Mouse (Mus musculus) myocyte (in vitro differentiated cells): ENCODE measurements around the gene Krt35.

Source experiments
- CEBPB ChIP-seq: IDR thresholded peaks from 2 replicates; pipeline ENCODE4 v1.6.1; 2011; ENCODE audit warnings: mild to moderate bottlenecking, moderate library complexity; ENCODE audit not compliant: poor library complexity, insufficient read depth, severe bottlenecking
- E2F4 ChIP-seq: IDR thresholded peaks from one replicate; pipeline ENCODE4 v1.6.1; 2011; ENCODE audit warnings: mild to moderate bottlenecking, control low read depth, moderate library complexity; ENCODE audit not compliant: insufficient read depth
- MAX ChIP-seq: IDR thresholded peaks from one replicate; pipeline ENCODE4 v1.6.1; 2011; ENCODE audit warnings: low read depth, mild to moderate bottlenecking, control low read depth
- MYOD1 ChIP-seq, 3 experiments: IDR thresholded peaks; one replicate each; pipeline ENCODE4 v1.6.1; 2011; ENCODE audit warnings: control low read depth in 2 of 3, low read depth in 2 of 3, mild to moderate bottlenecking in 2 of 3, moderate library complexity in 1 of 3; ENCODE audit not compliant: insufficient read length in 2 of 3, control insufficient read depth in 1 of 3
- POLR2A ChIP-seq: IDR thresholded peaks from one replicate; pipeline ENCODE4 v1.6.1; 2011; ENCODE audit warnings: low read depth, mild to moderate bottlenecking, control low read depth, moderate library complexity; ENCODE audit not compliant: insufficient read length
- POLR2AphosphoS2 ChIP-seq: IDR thresholded peaks from one replicate; pipeline ENCODE4 v1.6.1; 2011; ENCODE audit warnings: low read depth, control low read depth; ENCODE audit not compliant: insufficient read length
- USF1 ChIP-seq: IDR thresholded peaks from one replicate; pipeline ENCODE4 v1.6.1; 2011; ENCODE audit warnings: low read depth, mild to moderate bottlenecking, control low read depth, moderate library complexity

- TF ChIP-seq POLR2AphosphoS2, result no peak
- TF ChIP-seq POLR2A, result no peak
- no peak for TF ChIP-seq MYOD1 (IDR thresholded peaks at IDR 0.05; ENCODE audit: control insufficient read depth in 1 of 3, insufficient read length in 2 of 3, low read depth in 2 of 3)
- TF ChIP-seq MAX, result no peak
- no peak for TF ChIP-seq E2F4
- TF ChIP-seq CEBPB, result no peak
- no peak for TF ChIP-seq USF1
Observed at GRCm38 (mm10) chr11:100087861-100088260, 8.2 kb downstream of the Krt35 start, which contains the start of gene Krt32.
